8 mouse cellular contexts compared by ENCODE assay signal in the genomic region with DNA sequence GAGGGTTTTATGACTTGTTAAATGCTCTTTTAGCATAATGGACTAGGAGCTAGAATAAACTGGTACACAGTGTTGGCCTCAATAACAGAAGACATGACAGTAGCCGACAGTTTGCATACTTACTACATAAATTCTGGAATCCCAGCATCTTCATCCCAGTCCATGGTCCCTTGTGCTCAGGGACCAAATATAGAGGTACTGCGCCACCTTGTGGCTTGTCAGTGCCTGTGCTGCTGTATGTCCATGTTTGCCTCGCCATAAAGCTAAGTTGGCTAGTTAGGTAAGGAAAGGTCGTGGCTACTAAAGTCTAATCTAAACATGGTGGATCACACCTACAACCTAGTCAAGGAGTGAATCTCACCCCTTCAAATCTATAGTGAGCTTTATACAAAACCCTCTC. TPM values are rescaled to one million over a fixed set of nuclear protein-coding genes. Genes with fewer than 3 reads are reported as not detected.
DNase-seq lines count a peak whose midpoint lies in the region; ATAC-seq and TF ChIP-seq lines count a peak whose summit lies in the region.

No protein-coding gene starts in this region.

- H3K4me1 ChIP-seq in kidney, adult 2 months (ENCODE audit: control insufficient read depth, insufficient read depth, low read length) = no peaks in the 10 kb centered on the region
- H3K4me1 ChIP-seq in limb, embryonic 10.5 days = no peaks in the 10 kb centered on the region

- H3K4me3 ChIP-seq in kidney, adult 2 months (ENCODE audit: insufficient read depth, low read depth, low read length) = no peak overlapping the region
- H3K4me3 ChIP-seq in limb, embryonic 10.5 days = no peak overlapping the region

- 24% methylated on average over 4 of the region's 4 CpGs for WGBS in kidney, adult 2 months
- WGBS in limb, embryonic 10.5 days = 36% methylated on average over 4 of the region's 4 CpGs

- no peak overlapping the region for H3K27ac ChIP-seq in kidney, adult 2 months (ENCODE audit: insufficient read depth, low read depth, low read length)
- no peak overlapping the region for H3K27ac ChIP-seq in limb, embryonic 10.5 days

- H3K36me3 ChIP-seq in kidney, adult 2 months (ENCODE audit: control insufficient read depth, insufficient read depth, low read length) = peaks cover 5% of the 10 kb centered on the region
- peaks cover 29% of the 10 kb centered on the region for H3K36me3 ChIP-seq in limb, embryonic 10.5 days

- no peaks in the 10 kb centered on the region for H3K9me3 ChIP-seq in limb, embryonic 10.5 days (replicated peaks)

- DNase-seq in urinary bladder, postnatal 25 days (ENCODE audit: low spot score) = peak; percentile 58
- no peak for DNase-seq in urinary bladder, adult 2 months (ENCODE audit: low spot score)
- peak; percentile 47 for DNase-seq in cerebellum, adult 9-10 months
- peak; percentile 65 for DNase-seq in kidney, adult 2 months
- peak; percentile 72 for DNase-seq in limb, embryonic 10.5 days (ENCODE audit: low spot score)
- peak; percentile 51 for DNase-seq in telencephalon, adult 2 months (ENCODE audit: low read depth, low spot score)

- no peaks in the 10 kb centered on the region for H3K27me3 ChIP-seq in kidney, adult 2 months (replicated peaks; ENCODE audit: control insufficient read depth, insufficient read depth, low read length)
- H3K27me3 ChIP-seq in limb, embryonic 10.5 days (ENCODE audit: low read depth, poor library complexity, severe bottlenecking) = no peaks in the 10 kb centered on the region

- peak; percentile 99 for TF ChIP-seq CTCF in kidney, adult 2 months (conservative IDR thresholded peaks at IDR 0.05; ENCODE audit: insufficient read depth, insufficient read length, low read depth, low read length)

- no peak for TF ChIP-seq POLR2A in kidney, adult 2 months (IDR thresholded peaks at IDR 0.05; ENCODE audit: low read depth, low read length)

- peak; percentile 89 for ATAC-seq in frontal cortex, adult (ENCODE audit: low TSS enrichment)
- ATAC-seq in monocyte, adult 5-6 weeks (replicated peaks; ENCODE audit: insufficient number of reproducible peaks, low FRiP score, low TSS enrichment, poor library complexity, severe bottlenecking) = 0 out of 2 replicates have a peak, but pooled peaks have one; percentile 51

RNA-seq across cellular contexts. Expression of gene Il6st, which starts 45.6 kb away (rescaled TPM):
- polyA plus RNA-seq in urinary bladder, adult 2 months (2012; rRNA removed) = 111 and 192 TPM in 2 replicates
- polyA plus RNA-seq in kidney, adult 2 months (2012; rRNA removed) = 30.9 and 33.6 TPM in 2 replicates
- 16.1 and 21.3 TPM in 2 replicates for polyA plus RNA-seq in limb, embryonic 10.5 days (2016; fragmentation: Nextera tagmentation; extraction: Ambion mirVana)
- total RNA-seq in monocyte, adult 5-6 weeks (2017) = 23.5 to 26.3 TPM (median 23.8 TPM) in 3 replicates
